Mouse (Mus musculus): ENCODE data around the gene Csmd2. TPM values are rescaled to one million over a fixed set of nuclear protein-coding genes. Genes with fewer than 3 reads are reported as not detected.
A peak's percentile ranks its signal among the peaks of the same experiment; 100 is the strongest.
"Not testable (repeated sequence)": the region's sequence is repeated elsewhere in the genome, so short reads cannot be mapped to it uniquely, and the experiment has no call there.

The Csmd2 gene
- total RNA-seq, 2 experiments from 2014 or later: 36.9 to 49.7 TPM

- DNase-seq (ENCODE audit: extremely low spot score in 1 of 2, low spot score in 1 of 2): no peak
Observed at GRCm38 (mm10) chr4:128597801-128598560, 610.3 kb downstream of the Csmd2 start.

- no peak for DNase-seq (ENCODE audit: extremely low spot score in 1 of 2, low spot score in 1 of 2)
Observed at GRCm38 (mm10) chr4:128606586-128606985, 618.9 kb downstream of the Csmd2 start.

- DNase-seq (ENCODE audit: extremely low spot score in 1 of 2, low spot score in 1 of 2): no peak
Observed at GRCm38 (mm10) chr4:128607661-128608060, 620.0 kb downstream of the Csmd2 start.

- no peak for DNase-seq (ENCODE audit: extremely low spot score in 1 of 2, low spot score in 1 of 2)
Observed at GRCm38 (mm10) chr4:128609276-128609924, 621.7 kb downstream of the Csmd2 start.

- peak; percentile 78 to 84 for DNase-seq (ENCODE audit: extremely low spot score in 1 of 2, low spot score in 1 of 2)
Observed at GRCm38 (mm10) chr4:128609925-128610402, 622.3 kb downstream of the Csmd2 start, which contains the start of gene Zscan20. TSS of gene Zscan20 (minus strand) at chr4:128610098.

- DNase-seq (ENCODE audit: extremely low spot score in 1 of 2, low spot score in 1 of 2): no peak
Observed at GRCm38 (mm10) chr4:128610706-128611105, 623.0 kb downstream of the Csmd2 start.

- DNase-seq (ENCODE audit: extremely low spot score in 1 of 2, low spot score in 1 of 2): not testable (repeated sequence)
Observed at GRCm38 (mm10) chr4:128611726-128612125, 624.1 kb downstream of the Csmd2 start.

- peak in 1 of 2 experiments; percentile 46 for DNase-seq (ENCODE audit: extremely low spot score in 1 of 2, low spot score in 1 of 2)
Observed at GRCm38 (mm10) chr4:128613326-128613725, 625.7 kb downstream of the Csmd2 start.

GRCm38 (mm10) chr4:128615761-128616160 is 628.1 kb downstream of the Csmd2 start:
- DNase-seq (ENCODE audit: extremely low spot score in 1 of 2, low spot score in 1 of 2): no peak

Other genes starting within 250 kb of the Csmd2 start
- under 1 TPM; 0.56 to 0.91 TPM for gene CK137956, start 16.9 kb upstream of the Csmd2 start, total RNA-seq (2021)

Measured in layer of hippocampus, postnatal 25 days (tissue).